Mouse (Mus musculus): ENCODE data around the gene Tfpi.

DNA sequence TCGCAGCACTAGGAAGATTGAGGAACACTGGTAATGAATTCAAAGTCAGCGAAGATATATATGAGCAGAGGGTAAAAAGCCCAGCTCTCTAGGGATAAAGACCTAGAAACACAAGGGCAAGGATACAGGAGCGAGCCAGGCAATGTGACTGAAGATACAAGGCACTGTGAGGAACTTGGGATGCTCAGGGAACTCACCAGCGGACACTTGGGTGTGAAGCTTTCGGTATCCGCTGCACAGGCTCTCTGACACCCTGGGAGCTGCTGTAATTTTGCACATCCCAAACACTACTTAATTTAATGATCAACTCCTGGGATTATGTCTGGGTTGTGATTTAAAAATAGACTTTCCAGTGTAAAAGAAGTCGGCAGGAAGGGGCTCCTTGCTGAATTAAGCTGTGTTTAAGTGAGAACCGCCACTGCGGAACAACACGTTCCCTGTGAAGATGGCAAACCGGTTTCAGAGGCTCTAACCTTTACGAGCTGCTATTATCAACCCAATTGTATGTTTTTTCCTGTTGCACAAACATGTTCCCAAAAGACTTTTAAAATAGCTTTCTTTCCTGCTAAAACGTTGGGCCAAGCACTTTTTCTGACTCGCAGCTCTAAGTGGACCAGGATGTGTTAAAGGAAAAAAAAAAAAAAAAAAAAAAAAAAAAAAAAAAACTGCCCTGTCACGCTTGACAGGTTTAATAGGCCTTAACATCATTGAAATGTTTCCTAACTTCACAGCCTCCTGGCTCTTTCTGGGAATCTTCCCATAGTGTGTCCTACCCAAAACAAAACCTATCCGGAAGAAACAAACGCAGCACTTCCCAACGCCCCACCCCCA lies 89.8 kb downstream of the Tfpi start:
- TF ChIP-seq CTCF (IDR thresholded peaks at IDR 0.05) (no peak), EP300 (IDR thresholded peaks at IDR 0.05) (no peak)

Data from lung, postnatal 0 days (tissue).